Mouse (Mus musculus): Measurements from ENCODE around the gene Vmn1r181. TPM values are rescaled to one million over a fixed set of nuclear protein-coding genes. Genes with fewer than 3 reads are reported as not detected.
"Not testable (repeated sequence)": the region's sequence is repeated elsewhere in the genome, so short reads cannot be mapped to it uniquely, and the experiment has no call there.

The Vmn1r181 gene
- not detected for total RNA-seq (2021)
- long read RNA-seq, experiment 1, result 0 reads
- long read RNA-seq, experiment 2, result 0 reads

DNA sequence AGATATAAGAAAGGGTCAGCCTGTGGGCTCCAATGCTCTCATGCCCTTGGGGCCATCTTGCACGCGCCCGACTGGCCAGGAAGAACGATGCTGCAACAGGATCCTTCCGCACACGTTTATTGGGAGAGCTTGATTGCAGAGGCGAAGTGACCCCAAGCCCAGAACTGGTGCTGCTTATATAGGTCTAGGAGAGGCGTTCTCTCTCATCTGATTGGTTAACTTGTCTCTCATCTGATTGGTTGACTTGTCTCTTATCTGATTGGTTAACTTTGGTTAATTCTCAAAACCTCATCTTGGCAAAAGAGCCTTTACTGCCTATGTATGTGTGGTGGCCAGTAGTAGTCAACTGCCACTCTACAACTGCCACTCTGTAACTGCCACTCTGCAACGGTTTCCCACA is at the start of gene Vmn1r181:
Gene Vmn1r181, plus strand, starts transcription at position 301 of the 400 bp plus-strand sequence.
- not testable (repeated sequence) for DNase-seq

DNA sequence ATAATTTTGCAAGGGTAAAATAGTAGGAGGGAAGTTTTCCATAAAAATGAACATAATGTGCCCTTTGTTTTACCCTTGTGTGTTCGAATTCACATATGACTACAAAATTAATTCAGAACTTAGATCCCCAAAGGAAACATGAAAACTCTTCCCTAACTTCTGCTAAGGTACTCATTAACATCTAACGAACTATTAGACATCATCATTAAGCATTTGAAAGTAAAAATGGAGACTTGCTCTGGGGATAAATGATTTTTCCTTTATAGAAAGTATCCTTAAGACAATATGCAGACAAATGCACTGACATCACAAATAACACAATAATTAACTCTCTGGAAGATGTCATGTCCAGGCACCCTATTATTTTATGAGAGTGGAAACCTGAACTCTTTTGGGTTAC is 47.7 kb upstream of the Vmn1r181 start, which contains the start of gene Vmn1r179:
Gene Vmn1r179, plus strand, starts transcription at position 301 of the 400 bp plus-strand sequence.
- no peak for DNase-seq

DNA sequence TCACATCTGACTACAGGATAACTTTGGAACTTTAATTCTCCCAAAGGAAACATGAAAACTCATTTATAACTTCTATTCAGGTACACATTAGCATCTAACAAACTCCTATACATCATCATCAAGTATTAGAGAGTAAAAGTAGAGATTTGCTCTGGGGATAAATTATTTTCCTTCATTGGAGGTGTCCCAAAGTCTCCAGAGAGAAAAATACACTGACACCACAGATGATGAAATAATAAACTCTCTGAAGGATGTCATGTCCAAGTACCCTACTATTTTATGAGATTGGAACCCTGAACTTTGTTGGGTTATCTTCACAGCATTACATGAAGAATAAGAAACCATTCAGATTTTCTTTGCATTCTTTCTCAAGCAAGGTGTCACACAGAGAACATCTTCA is 24.1 kb upstream of the Vmn1r181 start, which contains the start of gene Vmn1r180:
Gene Vmn1r180, plus strand, starts transcription at position 301 of the 400 bp plus-strand sequence.
- no peak for DNase-seq

DNA sequence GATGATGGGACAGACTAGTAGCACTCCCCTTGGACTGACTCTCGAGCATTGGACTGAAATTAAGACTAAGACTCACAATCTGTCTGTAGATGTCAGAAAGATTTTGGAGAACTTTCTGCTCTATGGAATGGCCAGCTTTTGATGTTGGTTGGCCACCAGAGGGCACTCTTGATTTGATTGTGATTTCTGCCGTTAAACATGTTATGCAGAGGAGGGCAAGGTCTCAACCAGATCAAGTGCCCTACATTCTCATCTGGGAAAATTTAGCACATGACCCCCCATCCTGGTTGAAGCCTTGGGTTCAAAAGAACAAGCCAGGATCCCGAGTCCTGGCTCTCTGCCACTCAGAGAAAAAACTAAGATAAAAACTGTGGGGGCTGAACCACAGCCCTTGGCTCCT is 6.4 kb upstream of the Vmn1r181 start:
- DNase-seq, result peak; percentile 2 to 24

DNA sequence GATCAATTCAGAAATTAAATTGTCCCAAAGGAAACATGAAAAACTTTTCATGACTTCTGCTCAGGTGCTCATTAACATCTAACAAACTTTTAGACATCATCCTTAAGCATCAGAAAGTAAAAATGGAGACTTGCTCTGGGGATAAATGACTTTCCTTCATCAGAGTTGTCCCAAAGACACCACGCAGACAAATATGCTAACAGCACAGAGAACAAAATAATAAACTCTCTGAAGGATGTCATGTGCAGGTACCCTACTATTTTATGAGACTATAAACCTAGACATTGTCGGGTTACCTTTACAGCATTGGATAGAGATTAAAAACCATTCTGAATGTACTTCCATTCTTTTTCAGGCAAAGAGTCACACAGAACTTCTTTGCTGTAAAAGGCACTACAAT is 27.0 kb downstream of the Vmn1r181 start, which contains the start of gene V1rd19:
Gene V1rd19, plus strand, starts transcription at position 301 of the 400 bp plus-strand sequence.
- no peak for DNase-seq

Other genes starting within 250 kb of the Vmn1r181 start
- not detected for gene Vmn1r174, start 222.3 kb upstream of the Vmn1r181 start, total RNA-seq (2021)
- gene Vmn1r175, start 164.0 kb upstream of the Vmn1r181 start, total RNA-seq (2021), result not detected
- gene Vmn1r176, start 137.2 kb upstream of the Vmn1r181 start, total RNA-seq (2021), result not detected
- gene Vmn1r177, start 108.2 kb upstream of the Vmn1r181 start, total RNA-seq (2021), result not detected
- not detected for gene Vmn1r178, start 82.6 kb upstream of the Vmn1r181 start, total RNA-seq (2021)
- not detected for gene Vmn1r179, start 47.6 kb upstream of the Vmn1r181 start, total RNA-seq (2021)
- not detected for gene Vmn1r180, start 24.0 kb upstream of the Vmn1r181 start, total RNA-seq (2021)
- not detected for gene V1rd19, start 27.1 kb downstream of the Vmn1r181 start, total RNA-seq (2021)
- gene Vmn1r183, start 78.6 kb downstream of the Vmn1r181 start, total RNA-seq (2021), result not detected
- 10 to 100 TPM; 15.8 to 16.0 TPM for gene Zfp180, start 107.3 kb downstream of the Vmn1r181 start, total RNA-seq (2021)
- gene Zfp112, start 137.7 kb downstream of the Vmn1r181 start, total RNA-seq (2021), result 1 to 10 TPM; 2.8 to 3.7 TPM
- gene Zfp235, start 159.6 kb downstream of the Vmn1r181 start, total RNA-seq (2021), result 1 to 10 TPM; 4.5 to 5.9 TPM
- not detected for gene Zfp114, start 200.4 kb downstream of the Vmn1r181 start, total RNA-seq (2021)
- 1 to 10 TPM; 3.0 to 4.5 TPM for gene Zfp111, start 236.8 kb downstream of the Vmn1r181 start, total RNA-seq (2021)

Measured in heart, adult 18-20 months (tissue).